Mouse (Mus musculus) stomach, embryonic 14.5 days (tissue): Measurements from ENCODE around the gene Ptbp3. TPM values are rescaled to one million over a fixed set of nuclear protein-coding genes. Genes with fewer than 3 reads are reported as not detected.

Source experiments
- ATAC-seq: fragments of 200-750 bp; cut with Nextera tagmentation; 2 replicates; pipeline ENCODE4 v1.8.0; 2017; ENCODE audit warnings: low read depth, moderate TSS enrichment; ENCODE audit not compliant: insufficient number of reproducible peaks, insufficient read depth, low FRiP score
- H3K27ac ChIP-seq: fragments of 300-500 bp; sonication (generic); 2 replicates; pipeline ENCODE4 v1.5.1; 2014; ENCODE audit warnings: mild to moderate bottlenecking, low read length, moderate library complexity, mixed read lengths
- H3K27me3 ChIP-seq: fragments of 300-500 bp; sonication (generic); 2 replicates; pipeline ENCODE4 v1.6.1; 2014; ENCODE audit warnings: low read length, control low read depth, mixed read lengths; ENCODE audit not compliant: control insufficient read depth, insufficient read depth
- H3K36me3 ChIP-seq: fragments of 300-500 bp; sonication (generic); 2 replicates; pipeline ENCODE4 v1.6.1; 2014; ENCODE audit warnings: mild to moderate bottlenecking, control low read depth, low read length, moderate library complexity, mixed read lengths; ENCODE audit not compliant: control insufficient read depth, insufficient read depth
- H3K4me1 ChIP-seq: fragments of 300-500 bp; sonication (generic); 2 replicates; pipeline ENCODE4 v1.6.1; 2014; ENCODE audit warnings: low read length, control low read depth, mixed read lengths; ENCODE audit not compliant: control insufficient read depth, insufficient read depth
- H3K4me2 ChIP-seq: fragments of 300-500 bp; sonication (generic); replicated peaks from 2 replicates; pipeline ENCODE4 v1.6.1; 2014; ENCODE audit warnings: low read depth, low read length, control low read depth
- H3K4me3 ChIP-seq: fragments of 300-500 bp; sonication (generic); 2 replicates; pipeline ENCODE4 v1.5.1; 2014; ENCODE audit warnings: low read depth, low read length, control low read depth
- H3K9ac ChIP-seq: fragments of 300-500 bp; sonication (generic); replicated peaks from 2 replicates; pipeline ENCODE4 v1.6.1; 2014; ENCODE audit warnings: low read depth, mild to moderate bottlenecking, control low read depth, low read length, moderate library complexity, mixed read lengths
- H3K9me3 ChIP-seq: fragments of 300-500 bp; sonication (generic); 2 replicates; pipeline ENCODE4 v1.6.1; 2016; ENCODE audit warnings: low read depth, low read length, control low read depth; ENCODE audit not compliant: control insufficient read depth
- WGBS: fragments of 180-500 bp; shearing (Covaris S2); extraction: QIAGEN DNeasy Blood & Tissue Kit; methylation state at CpG from one replicate; pipeline ENCODE4 v1.1.7; 2014; 5-methylcytosine and 5-hydroxymethylcytosine counted together
- polyA plus RNA-seq: library from polyadenylated mRNA; unstranded; fragments of >200 nt; fragmentation: Nextera tagmentation; extraction: Ambion mirVana; gene quantifications from 2 replicates; pipeline ENCODE4 v1.2.1, GENCODE M21; 2014

Gene Ptbp3
- polyA plus RNA-seq, 1 experiment from 2014 or later, result 76.0 TPM

DNA sequence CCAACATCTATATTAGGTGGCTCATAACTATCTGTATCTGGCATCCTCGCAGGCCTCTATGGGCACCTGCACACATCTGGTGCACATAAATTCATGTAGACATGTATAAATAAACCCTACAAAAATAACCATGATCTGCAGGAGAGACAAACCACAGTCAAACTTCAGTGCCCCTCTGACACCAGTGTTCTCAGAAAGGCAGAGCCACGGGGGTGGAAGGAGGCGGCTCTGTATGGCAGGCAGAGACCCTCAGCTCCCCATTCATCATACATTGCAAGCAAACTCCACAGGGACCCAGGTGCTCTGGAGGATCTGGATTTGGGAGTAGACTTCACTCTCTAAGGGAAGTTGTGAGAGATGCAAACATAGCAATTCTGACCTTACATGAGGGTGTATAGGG is 104.2 kb downstream of the Ptbp3 start:
- H3K4me3 ChIP-seq, result no peak overlapping the region
- ATAC-seq, result no peak
- H3K9ac ChIP-seq, result no peak overlapping the region
- no peaks in the 10 kb centered on the region for H3K36me3 ChIP-seq
- no peaks in the 10 kb centered on the region for H3K27me3 ChIP-seq
- 65% methylated on average over 3 of the region's 3 CpGs for WGBS
- H3K27ac ChIP-seq, result no peak overlapping the region
- H3K4me1 ChIP-seq, result no peaks in the 10 kb centered on the region
- no peak overlapping the region for H3K4me2 ChIP-seq
- no peaks in the 10 kb centered on the region for H3K9me3 ChIP-seq

DNA sequence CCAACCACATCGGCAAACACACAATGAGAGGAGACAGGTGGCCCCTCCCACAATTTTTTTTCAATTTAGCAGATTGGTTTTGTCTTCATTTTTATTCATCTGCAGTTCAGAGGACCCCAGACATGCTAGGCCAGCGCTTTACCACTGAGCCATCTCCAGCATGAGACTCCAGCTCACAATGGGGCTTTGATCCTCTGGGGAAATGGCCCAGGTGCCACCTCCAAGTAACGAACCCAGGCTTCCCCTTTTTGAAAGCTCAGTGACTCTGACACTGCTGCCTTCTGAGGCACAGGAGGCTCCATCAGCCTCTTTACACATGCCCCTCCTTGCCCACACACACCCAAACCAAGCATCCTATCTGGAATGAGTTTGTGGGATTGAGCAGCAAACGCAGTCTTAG is 105.1 kb downstream of the Ptbp3 start:
- no peak overlapping the region for H3K4me3 ChIP-seq
- no peak overlapping the region for H3K9ac ChIP-seq
- no peaks in the 10 kb centered on the region for H3K9me3 ChIP-seq
- no peak for ATAC-seq
- no peak overlapping the region for H3K4me2 ChIP-seq
- no peaks in the 10 kb centered on the region for H3K4me1 ChIP-seq
- 67% methylated on average over 4 of the region's 4 CpGs for WGBS
- H3K36me3 ChIP-seq, result no peaks in the 10 kb centered on the region
- no peak overlapping the region for H3K27ac ChIP-seq
- H3K27me3 ChIP-seq, result no peaks in the 10 kb centered on the region

- Histone ChIP-seq H3K36me3 (no peaks in the 10 kb centered on the region), H3K27ac (no peak overlapping the region), H3K4me1 (peaks cover 11% of the 10 kb centered on the region; the same call in 1 of the 2 replicates), H3K9me3 (no peaks in the 10 kb centered on the region; the same call in 1 of the 2 replicates), H3K27me3 (no peaks in the 10 kb centered on the region), H3K9ac (no peak overlapping the region), H3K4me2 (no peak overlapping the region), H3K4me3 (no peak overlapping the region)
- ATAC-seq, result no peak
- 68% methylated on average over 1 of the region's 1 CpGs for WGBS
Measured at GRCm38 (mm10) chr4:59441265-59441664, 107.9 kb downstream of the Ptbp3 start.

- no peak overlapping the region for H3K9ac ChIP-seq
- no peak for ATAC-seq
- H3K4me1 ChIP-seq, result peaks cover 14% of the 10 kb centered on the region
- WGBS, result 57% methylated on average over 2 of the region's 2 CpGs
- no peaks in the 10 kb centered on the region for H3K27me3 ChIP-seq
- no peak overlapping the region for H3K4me2 ChIP-seq
- no peak overlapping the region for H3K27ac ChIP-seq
- no peak overlapping the region for H3K4me3 ChIP-seq
- no peaks in the 10 kb centered on the region; the same call in 1 of the 2 replicates for H3K9me3 ChIP-seq
- no peaks in the 10 kb centered on the region for H3K36me3 ChIP-seq
Measured at GRCm38 (mm10) chr4:59439960-59440359, 109.2 kb downstream of the Ptbp3 start.

GRCm38 (mm10) chr4:59439041-59439440 is 110.1 kb downstream of the Ptbp3 start:
- 19% methylated on average over 5 of the region's 5 CpGs for WGBS
- no peaks in the 10 kb centered on the region for H3K27me3 ChIP-seq
- H3K36me3 ChIP-seq, result no peaks in the 10 kb centered on the region
- H3K9me3 ChIP-seq, result no peaks in the 10 kb centered on the region; the same call in 1 of the 2 replicates
- H3K9ac ChIP-seq, result no peak overlapping the region; the same call in 1 of the 2 replicates
- H3K27ac ChIP-seq, result peak overlapping the region; percentile 96
- H3K4me1 ChIP-seq, result peaks cover 17% of the 10 kb centered on the region
- H3K4me3 ChIP-seq, result peak overlapping the region; percentile 76
- H3K4me2 ChIP-seq, result peak overlapping the region; percentile 94
- no peak for ATAC-seq

DNA sequence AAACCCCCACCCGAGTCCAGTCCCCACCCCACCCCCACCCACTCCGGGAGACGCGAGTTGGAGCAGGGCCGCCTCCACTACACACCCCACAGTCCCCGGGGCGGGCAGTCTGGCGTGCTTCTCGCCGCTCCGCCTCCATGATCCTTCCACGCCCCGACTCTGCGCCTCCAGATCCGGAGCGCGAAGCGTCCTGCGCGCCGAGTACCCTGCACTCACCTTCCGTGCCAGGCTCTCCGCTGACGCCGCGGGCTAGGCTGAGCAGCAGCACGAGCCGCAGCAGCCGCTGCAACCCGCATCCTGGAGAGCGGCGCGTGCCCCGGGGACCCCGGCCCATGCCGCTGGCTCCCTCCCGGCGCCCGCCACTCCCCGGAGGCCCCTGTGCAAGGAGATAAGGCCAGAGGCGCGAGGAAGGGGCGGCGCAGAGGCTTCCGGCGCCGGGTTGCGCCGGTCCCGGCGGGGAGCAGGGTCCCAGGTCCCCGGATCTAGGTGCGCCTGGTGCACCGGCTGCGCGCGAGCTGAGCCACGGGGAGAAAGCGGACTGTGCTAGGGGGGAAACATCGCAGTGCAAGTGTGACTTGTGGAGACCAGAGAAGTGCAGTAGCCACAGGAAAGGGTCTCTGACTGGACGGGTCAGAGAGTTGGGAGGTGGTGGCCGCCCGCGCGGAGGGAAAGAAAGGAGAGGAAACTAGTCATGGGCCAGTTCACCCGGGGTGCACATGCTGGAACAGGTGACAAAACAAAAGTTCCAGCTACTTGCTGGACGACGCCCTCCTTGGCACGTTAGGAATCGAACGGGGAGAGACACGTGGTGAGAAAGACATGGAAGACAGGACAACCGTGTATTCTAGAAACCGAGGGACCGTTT is 110.9 kb downstream of the Ptbp3 start, which contains the start of gene Susd1:
Gene Susd1, minus strand, starts transcription at position 644 of the 865 bp plus-strand sequence.
- H3K27me3 ChIP-seq, result no peaks in the 10 kb centered on the region
- H3K4me3 ChIP-seq, result peak within 1 kb of the TSS; percentile 76
- H3K9ac ChIP-seq, result peak within 1 kb of the TSS; percentile 86
- peak within 1 kb of the TSS; percentile 96 for H3K27ac ChIP-seq
- no peaks in the 10 kb centered on the region; the same call in 1 of the 2 replicates for H3K9me3 ChIP-seq
- under 1% methylated on average over 75 of the region's 75 CpGs for WGBS
- H3K4me1 ChIP-seq, result peaks cover 17% of the 10 kb centered on the region
- peak; percentile 88 for ATAC-seq
- no peaks in the 10 kb centered on the region for H3K36me3 ChIP-seq
- H3K4me2 ChIP-seq, result peak within 1 kb of the TSS; percentile 94

GRCm38 (mm10) chr4:59435951-59436350 is 113.2 kb downstream of the Ptbp3 start:
- H3K4me2 ChIP-seq, result no peak overlapping the region
- WGBS, result 89% methylated on average over 4 of the region's 4 CpGs

GRCm38 (mm10) chr4:59434039-59434438 is 115.1 kb downstream of the Ptbp3 start:
- H3K27me3 ChIP-seq, result no peaks in the 10 kb centered on the region
- no peak overlapping the region for H3K9ac ChIP-seq
- 58% methylated on average over 3 of the region's 3 CpGs for WGBS
- H3K4me3 ChIP-seq, result no peak overlapping the region
- H3K4me1 ChIP-seq, result peaks cover 20% of the 10 kb centered on the region
- ATAC-seq, result peak; percentile 78
- no peaks in the 10 kb centered on the region for H3K36me3 ChIP-seq
- 0 out of 2 replicates have a peak overlapping the region, but pooled peaks have one; percentile 11 for H3K4me2 ChIP-seq
- no peaks in the 10 kb centered on the region; the same call in 1 of the 2 replicates for H3K9me3 ChIP-seq
- peak overlapping the region; percentile 71 for H3K27ac ChIP-seq

More at GRCm38 (mm10) chr4:59435951-59436350, 113.2 kb downstream of the Ptbp3 start:
- H3K4me1 ChIP-seq, result peaks cover 17% of the 10 kb centered on the region
- ATAC-seq, result no peak
- H3K9ac ChIP-seq, result no peak overlapping the region
- H3K27ac ChIP-seq, result no peak overlapping the region
- no peaks in the 10 kb centered on the region; the same call in 1 of the 2 replicates for H3K9me3 ChIP-seq
- H3K27me3 ChIP-seq, result no peaks in the 10 kb centered on the region
- no peaks in the 10 kb centered on the region for H3K36me3 ChIP-seq
- H3K4me3 ChIP-seq, result no peak overlapping the region
